Mouse (Mus musculus) ES-Bruce4 (cell line): ENCODE results near the gene Wdr18. TPM values are rescaled to one million over a fixed set of nuclear protein-coding genes. Genes with fewer than 3 reads are reported as not detected.

ENCODE experiments used
- H3K27ac ChIP-seq: 2 replicates; pipeline ENCODE4 v1.5.1; 2012; ENCODE audit warnings: low read length, inconsistent platforms; ENCODE audit not compliant: insufficient read depth
- H3K27me3 ChIP-seq: 2 replicates; pipeline ENCODE4 v1.6.1; 2012; ENCODE audit warnings: mild to moderate bottlenecking, low read length, inconsistent platforms; ENCODE audit not compliant: control insufficient read depth, poor library complexity, insufficient read depth, severe bottlenecking
- H3K36me3 ChIP-seq: 2 replicates; pipeline ENCODE4 v1.6.1; 2012; ENCODE audit warnings: inconsistent platforms, mild to moderate bottlenecking, low read length, moderate library complexity; ENCODE audit not compliant: control insufficient read depth, poor library complexity, insufficient read depth, severe bottlenecking
- H3K4me1 ChIP-seq: one replicate; pipeline ENCODE4 v1.8.1; 2011; ENCODE audit warnings: low read length; ENCODE audit not compliant: control insufficient read depth, insufficient read depth
- H3K4me3 ChIP-seq: 2 replicates; pipeline ENCODE4 v1.5.1; 2011; ENCODE audit warnings: low read depth, mild to moderate bottlenecking, low read length
- H3K9ac ChIP-seq: 2 replicates; pipeline ENCODE4 v1.6.1; 2012; ENCODE audit warnings: low read depth, mild to moderate bottlenecking, inconsistent platforms; ENCODE audit not compliant: poor library complexity, severe bottlenecking
- H3K9me3 ChIP-seq: replicated peaks from 2 replicates; pipeline ENCODE4 v1.6.1; 2012; ENCODE audit warnings: mild to moderate bottlenecking, low read length, inconsistent platforms; ENCODE audit not compliant: control insufficient read depth, poor library complexity, insufficient read depth, severe bottlenecking
- CTCF ChIP-seq: IDR thresholded peaks from one replicate; pipeline ENCODE4 v1.8.1; 2011; ENCODE audit warnings: low read depth, low read length
- EP300 ChIP-seq: IDR thresholded peaks from 2 replicates; pipeline ENCODE4 v1.6.1; 2011; ENCODE audit warnings: low read depth, low read length; ENCODE audit not compliant: insufficient read depth
- POLR2A ChIP-seq: IDR thresholded peaks from one replicate; pipeline ENCODE4 v1.8.1; 2011; ENCODE audit warnings: low read length; ENCODE audit not compliant: insufficient read depth
- polyA plus RNA-seq: library from polyadenylated mRNA; stranded (reverse); fragments of >200 nt; gene quantifications from 2 replicates; pipeline ENCODE4 v1.2.4, GENCODE M21; 2011; ENCODE audit warnings: low read depth; ENCODE audit not compliant: missing spikeins, insufficient read depth, insufficient read length

Wdr18 gene
- polyA plus RNA-seq, 1 experiment: 55.3 TPM

DNA sequence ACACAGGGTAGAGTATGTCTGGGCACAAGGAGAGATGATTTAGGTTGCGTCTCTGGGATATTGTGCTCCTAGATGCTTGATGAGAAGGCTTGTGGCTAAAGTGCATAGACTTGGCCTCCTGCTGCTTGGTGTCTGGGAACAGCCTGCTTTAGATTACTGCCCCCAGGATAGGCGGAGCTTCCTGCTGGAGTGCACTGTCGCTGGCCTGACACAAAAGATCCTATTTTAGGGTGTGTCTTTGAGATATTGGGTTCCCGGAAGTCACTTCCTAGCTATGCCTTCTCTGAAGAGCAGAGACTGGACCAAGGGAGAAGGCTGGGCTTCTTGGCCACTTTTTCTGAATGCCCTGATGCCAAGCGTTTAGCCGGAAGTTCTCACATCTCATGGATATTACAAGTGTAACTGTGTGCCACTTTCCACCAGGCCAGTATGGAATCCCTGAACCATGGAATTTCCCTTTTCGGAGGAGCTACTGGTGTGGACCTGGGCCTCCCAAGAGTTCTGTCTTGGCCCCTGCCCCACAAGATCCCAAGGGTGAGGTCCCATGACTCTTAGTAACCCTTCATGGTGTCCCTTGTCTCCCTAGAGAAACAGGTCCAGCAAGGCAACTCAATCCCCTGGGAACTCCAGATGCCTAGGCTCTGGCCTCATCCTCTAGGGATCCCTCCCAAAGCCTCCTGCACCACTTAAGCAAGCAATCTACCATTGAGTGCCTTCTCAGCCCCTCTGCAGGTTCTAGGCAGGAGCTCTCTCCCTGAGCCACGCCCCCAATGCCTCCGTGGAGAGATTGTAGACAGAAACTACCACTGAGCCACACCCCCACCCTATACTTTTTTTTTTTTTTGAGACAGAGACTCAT lies 43.7 kb downstream of the Wdr18 start:
- no peak for TF ChIP-seq CTCF
- no peak for TF ChIP-seq POLR2A
- peak; percentile 41; the same call in 1 of the 2 replicates for TF ChIP-seq EP300
- Histone ChIP-seq H3K36me3 (no peaks in the 10 kb centered on the region), H3K27ac (no peak overlapping the region), H3K9ac (no peak overlapping the region), H3K4me3 (0 out of 2 replicates have a peak overlapping the region, but pooled peaks have one; percentile 4), H3K27me3 (no peaks in the 10 kb centered on the region), H3K4me1 (peaks cover 16% of the 10 kb centered on the region), H3K9me3 (no peaks in the 10 kb centered on the region)

DNA sequence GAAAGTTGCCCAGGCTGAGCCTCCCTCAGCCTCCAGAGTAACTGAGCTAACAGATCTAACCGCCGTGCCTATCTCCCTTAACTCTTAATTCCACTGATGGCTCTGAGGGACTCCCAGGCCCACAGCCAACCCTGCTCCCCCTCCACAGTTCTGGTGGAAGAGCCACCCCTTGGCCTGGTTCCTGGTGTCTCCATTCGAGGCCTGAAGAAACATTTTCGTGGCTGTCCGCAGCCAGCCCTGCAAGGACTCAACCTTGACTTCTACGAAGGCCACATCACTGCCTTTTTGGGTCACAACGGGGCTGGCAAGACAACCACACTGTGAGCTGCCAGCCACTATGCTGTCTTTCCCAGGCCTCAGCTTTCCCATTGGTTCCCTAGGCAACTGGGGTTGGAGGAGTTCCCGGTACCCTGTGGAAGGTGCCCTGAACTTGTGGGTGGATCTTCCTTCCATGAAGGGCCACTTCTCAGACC lies 44.3 kb downstream of the Wdr18 start:
- Histone ChIP-seq H3K27me3 (no peaks in the 10 kb centered on the region), H3K27ac (no peak overlapping the region), H3K4me3 (no peak overlapping the region)

DNA sequence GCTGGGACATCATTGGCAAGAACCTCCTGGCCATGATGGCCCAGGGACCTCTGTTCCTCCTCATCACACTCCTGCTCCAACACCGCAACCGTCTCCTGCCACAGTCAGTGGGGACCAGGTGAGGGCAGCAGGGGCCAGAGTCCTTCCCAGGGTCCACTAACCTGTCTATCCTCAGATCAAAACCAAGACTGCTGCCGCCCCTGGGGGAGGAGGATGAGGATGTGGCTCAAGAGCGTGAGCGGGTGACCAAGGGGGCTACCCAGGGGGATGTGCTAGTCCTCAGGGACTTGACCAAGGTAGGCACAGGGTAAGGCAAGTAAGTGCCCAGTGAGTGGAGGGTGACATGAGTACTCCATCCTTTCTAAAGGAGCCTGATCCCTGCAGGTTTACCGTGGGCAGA lies 51.8 kb downstream of the Wdr18 start:
- Histone ChIP-seq H3K27me3 (no peaks in the 10 kb centered on the region), H3K36me3 (no peaks in the 10 kb centered on the region), H3K27ac (no peak overlapping the region), H3K9ac (no peak overlapping the region), H3K9me3 (no peaks in the 10 kb centered on the region; the same call in 1 of the 2 replicates), H3K4me3 (no peak overlapping the region), H3K4me1 (peaks cover 4% of the 10 kb centered on the region)
- TF ChIP-seq POLR2A: no peak
- no peak for TF ChIP-seq CTCF
- TF ChIP-seq EP300: no peak

More for the DNA sequence above, 44.3 kb downstream of the Wdr18 start:
- Histone ChIP-seq H3K9me3 (no peaks in the 10 kb centered on the region), H3K9ac (no peak overlapping the region), H3K4me1 (peaks cover 16% of the 10 kb centered on the region), H3K36me3 (no peaks in the 10 kb centered on the region)
- TF ChIP-seq EP300 (no peak), POLR2A (no peak), CTCF (no peak)

DNA sequence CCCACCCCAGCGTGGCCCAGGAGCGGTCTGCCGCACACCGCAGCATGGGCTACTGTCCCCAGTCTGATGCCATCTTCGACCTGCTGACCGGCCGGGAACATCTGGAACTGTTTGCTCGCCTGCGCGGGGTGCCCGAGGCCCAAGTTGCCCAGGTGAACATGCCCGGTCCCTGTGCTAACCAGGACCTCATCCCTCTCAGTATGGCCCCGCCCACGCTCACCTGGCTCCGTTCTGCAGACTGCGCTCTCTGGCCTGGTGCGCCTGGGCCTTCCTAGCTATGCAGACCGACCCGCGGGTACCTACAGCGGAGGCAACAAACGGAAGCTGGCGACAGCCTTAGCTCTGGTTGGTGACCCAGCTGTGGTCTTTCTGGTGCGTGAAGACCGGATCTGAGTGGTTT lies 53.7 kb downstream of the Wdr18 start:
- no peak for TF ChIP-seq CTCF
- no peak for TF ChIP-seq EP300
- TF ChIP-seq POLR2A: no peak
- no peaks in the 10 kb centered on the region for H3K27me3 ChIP-seq

DNA sequence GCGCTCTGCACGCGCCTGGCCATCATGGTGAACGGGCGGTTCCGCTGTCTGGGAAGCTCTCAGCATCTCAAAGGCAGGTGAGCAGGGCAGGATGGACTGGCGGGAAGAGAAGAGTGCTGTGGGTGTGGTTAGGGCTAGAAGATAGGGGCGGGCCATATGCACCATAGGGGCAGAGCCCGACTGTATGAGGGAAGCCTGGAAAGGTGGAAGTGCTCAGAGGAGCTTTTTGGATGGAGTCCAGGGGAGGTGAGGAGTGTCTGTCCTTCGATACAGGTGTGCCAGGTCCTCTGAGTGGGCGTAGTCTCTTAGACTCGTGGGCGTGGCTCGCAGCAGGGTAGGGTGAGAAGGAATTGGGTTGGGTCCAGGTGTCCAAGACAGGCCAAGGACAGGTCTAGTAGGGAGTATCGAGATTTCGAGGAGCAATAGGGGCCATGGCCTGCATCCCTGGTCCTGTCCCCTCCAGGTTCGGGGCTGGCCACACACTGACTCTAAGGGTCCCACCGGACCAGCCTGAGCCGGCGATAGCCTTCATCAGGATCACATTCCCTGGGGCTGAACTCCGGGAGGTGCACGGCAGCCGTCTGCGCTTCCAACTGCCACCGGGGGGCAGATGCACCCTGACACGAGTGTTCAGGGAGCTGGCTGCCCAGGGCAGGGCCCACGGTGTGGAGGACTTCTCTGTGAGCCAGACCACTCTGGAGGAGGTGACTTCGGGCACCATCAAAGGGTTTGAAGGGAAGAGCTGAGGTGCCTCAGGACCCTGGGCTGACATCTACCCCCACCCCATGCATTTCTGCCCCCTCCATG lies 54.7 kb downstream of the Wdr18 start:
- peaks cover 5% of the 10 kb centered on the region for H3K4me1 ChIP-seq
- no peak overlapping the region for H3K9ac ChIP-seq
- H3K27ac ChIP-seq: no peak overlapping the region
- H3K4me3 ChIP-seq: peak overlapping the region; percentile 29
- H3K9me3 ChIP-seq: no peaks in the 10 kb centered on the region; the same call in 1 of the 2 replicates
- no peaks in the 10 kb centered on the region for H3K27me3 ChIP-seq
- TF ChIP-seq EP300 (no peak), CTCF (no peak), POLR2A (no peak)
- H3K36me3 ChIP-seq: no peaks in the 10 kb centered on the region

More for the DNA sequence above, 53.7 kb downstream of the Wdr18 start:
- H3K4me3 ChIP-seq: peak overlapping the region; percentile 29
- H3K4me1 ChIP-seq: peaks cover 5% of the 10 kb centered on the region
- no peaks in the 10 kb centered on the region for H3K36me3 ChIP-seq
- peak overlapping the region; percentile 6; the same call in 1 of the 2 replicates for H3K9ac ChIP-seq
- no peaks in the 10 kb centered on the region; the same call in 1 of the 2 replicates for H3K9me3 ChIP-seq
- H3K27ac ChIP-seq: no peak overlapping the region
